Mouse (Mus musculus): Measurements from ENCODE around the gene Zfp277.

The Zfp277 gene

GRCm38 (mm10) chr12:40438049-40438448 lies 7.7 kb downstream of the Zfp277 start:
- no peak for DNase-seq

DNA sequence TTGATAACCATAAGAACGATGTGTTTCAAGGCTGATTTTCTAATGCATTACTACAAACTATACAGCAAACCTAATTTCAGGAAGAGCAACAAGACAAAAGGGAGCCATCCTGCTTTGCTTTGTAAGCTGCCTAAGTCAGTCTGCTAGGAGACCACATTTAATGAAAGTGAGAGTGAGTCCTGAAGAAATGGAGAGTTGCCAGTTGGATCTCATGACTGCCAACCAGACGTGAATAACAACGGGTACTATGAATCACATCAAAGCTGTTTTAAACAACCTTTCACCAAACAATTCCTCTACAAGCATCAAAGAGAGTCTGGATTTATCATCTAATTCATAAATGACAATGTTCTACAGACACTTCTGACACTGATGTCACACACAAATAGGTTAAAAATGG lies 11.6 kb downstream of the Zfp277 start:
- DNase-seq: no peak

GRCm38 (mm10) chr12:40431075-40431474 lies 14.6 kb downstream of the Zfp277 start:
- no peak for DNase-seq

GRCm38 (mm10) chr12:40429976-40430375 lies 15.7 kb downstream of the Zfp277 start:
- no peak for DNase-seq

- DNase-seq: peak in 1 of 2 experiments; percentile 6
Observed at GRCm38 (mm10) chr12:40427606-40428005, 18.1 kb downstream of the Zfp277 start.

DNA sequence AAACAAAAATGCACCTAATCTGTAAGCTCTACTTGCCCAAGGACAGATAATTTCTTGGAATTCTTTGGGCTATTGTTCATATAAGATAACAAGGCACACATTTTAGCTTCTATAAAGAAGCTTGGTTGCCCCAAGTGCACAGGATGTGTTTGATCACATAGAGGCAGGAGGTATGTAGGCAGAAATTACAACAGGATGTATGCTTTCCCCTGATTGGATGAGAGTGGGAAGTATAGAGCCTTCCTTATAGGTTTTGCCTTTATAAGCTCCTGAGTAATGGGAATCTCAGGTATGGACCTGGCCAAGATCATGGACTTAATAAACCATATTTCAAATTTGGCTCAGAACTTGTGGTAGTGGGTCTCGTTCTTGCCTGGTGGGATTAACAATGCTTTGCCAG lies 20.7 kb downstream of the Zfp277 start:
- no peak for DNase-seq

DNA sequence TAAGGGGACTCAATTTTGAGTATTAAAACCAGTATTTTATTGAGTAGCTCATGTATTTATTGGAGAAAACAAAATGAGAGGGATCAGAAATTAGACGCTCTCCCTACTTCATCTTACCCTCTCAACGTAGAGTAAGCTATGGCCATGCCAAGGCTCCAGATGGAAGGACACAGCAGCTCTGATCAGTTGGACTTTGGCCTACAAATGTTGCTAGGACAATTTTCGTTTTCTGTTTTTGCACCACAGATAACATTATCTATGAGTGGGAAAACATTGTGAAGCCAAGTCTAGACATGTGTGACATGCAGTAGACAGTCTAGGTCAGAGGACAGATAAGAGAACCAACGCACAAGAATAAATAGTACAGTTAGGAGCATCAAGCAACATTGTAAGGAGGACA lies 28.4 kb downstream of the Zfp277 start:
- DNase-seq: no peak

DNA sequence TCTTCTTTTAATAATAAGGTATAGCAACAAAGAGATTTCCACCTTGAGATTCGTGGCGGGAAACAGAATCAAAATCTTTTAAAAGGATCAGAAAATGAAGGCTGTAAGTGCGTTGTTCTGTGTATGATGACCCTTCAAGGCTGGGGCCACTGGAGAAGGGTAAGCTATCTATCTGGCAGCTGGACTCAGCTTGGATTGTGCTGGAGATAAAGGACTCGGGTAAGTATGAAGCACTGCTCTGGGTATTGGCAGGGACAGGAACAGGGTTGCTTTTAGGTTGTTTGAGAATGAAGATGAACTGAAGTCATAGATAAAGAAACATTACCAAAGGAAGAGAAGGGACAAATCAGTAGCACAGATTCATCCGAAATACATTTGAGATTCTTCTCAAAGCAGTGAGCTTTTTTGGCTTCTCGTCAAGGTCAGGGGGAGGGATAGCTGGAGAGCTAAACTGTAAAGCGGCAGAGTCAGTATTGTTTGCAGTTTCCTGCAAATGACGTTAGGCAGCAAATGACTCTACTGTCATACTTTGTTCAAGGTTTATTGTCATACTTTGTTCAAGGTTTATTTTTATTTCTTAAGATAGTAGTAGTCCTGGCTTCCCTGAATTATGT lies 30.3 kb downstream of the Zfp277 start:
- no peak for DNase-seq

DNA sequence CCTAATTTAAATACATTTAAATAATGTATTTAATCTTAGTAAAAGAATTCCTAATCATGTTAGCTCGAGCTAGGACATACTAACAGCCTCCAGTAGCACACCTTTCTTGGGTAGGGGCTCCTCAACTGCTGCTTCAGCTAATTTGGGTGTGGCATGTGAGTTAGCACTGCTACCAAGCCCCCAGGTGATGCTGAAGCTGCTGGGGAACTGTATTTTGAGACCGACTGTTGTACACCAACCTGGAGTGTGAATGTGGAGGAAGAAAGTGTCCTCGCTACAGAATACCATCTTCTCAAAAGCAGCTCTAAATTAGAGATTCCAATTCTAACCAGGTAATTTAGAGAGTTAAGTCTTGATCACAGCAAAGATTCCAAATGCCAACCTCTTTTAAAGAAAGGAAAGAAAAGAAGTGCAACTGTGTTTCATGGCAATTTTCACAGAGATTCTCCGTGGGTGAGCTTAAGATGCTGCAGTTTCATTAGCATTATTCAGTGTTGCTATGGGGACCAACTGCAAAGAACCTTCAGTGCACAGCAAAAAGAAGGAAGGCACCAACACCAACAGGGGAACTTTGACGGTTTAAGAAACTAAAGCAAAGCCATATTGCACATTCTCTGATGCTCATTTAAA lies 30.9 kb downstream of the Zfp277 start:
- DNase-seq: no peak

DNA sequence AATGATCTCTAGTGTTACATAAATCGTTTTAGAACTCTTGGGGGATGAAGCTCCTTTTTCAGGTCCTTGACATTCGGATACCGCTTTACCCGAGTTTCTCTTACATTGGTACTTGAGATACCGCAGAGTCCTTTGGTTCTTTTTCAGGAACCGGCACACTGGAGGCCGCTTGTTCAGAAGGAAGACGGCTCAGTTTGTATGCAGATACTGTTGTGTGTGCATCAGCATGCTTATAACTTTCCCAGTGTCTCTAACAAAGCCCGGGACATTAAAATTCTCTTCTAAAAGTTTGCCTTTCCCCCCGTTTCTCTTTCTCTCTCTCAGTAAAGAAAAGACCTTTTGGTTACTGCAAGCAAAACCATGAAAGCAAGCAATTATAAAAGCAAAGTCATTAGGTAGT lies 45.9 kb downstream of the Zfp277 start:
- DNase-seq: no peak

- DNase-seq: no peak
Observed at GRCm38 (mm10) chr12:40399386-40399785, 46.3 kb downstream of the Zfp277 start.

- DNase-seq: no peak
Observed at GRCm38 (mm10) chr12:40398916-40399315, 46.8 kb downstream of the Zfp277 start.

GRCm38 (mm10) chr12:40392869-40393268 lies 52.8 kb downstream of the Zfp277 start:
- no peak for DNase-seq

DNA sequence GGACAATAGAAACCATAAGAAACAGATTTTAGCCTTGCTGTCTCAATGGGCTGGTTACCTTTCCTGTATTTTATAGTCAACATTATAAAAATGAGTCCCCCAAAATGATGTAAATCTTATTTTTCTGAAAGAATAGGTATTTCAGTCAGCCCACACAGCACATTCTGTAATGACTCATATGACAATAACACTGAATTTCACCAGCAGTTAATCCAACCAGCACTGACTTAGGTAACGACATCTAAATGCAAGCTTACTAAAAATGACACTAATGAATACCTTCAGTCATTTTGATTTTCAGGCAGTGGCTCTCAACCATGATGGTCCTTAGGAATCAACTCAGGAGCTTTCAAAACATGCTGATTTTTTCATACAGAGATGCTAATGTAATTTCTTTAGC lies 54.4 kb downstream of the Zfp277 start:
- DNase-seq: no peak

DNA sequence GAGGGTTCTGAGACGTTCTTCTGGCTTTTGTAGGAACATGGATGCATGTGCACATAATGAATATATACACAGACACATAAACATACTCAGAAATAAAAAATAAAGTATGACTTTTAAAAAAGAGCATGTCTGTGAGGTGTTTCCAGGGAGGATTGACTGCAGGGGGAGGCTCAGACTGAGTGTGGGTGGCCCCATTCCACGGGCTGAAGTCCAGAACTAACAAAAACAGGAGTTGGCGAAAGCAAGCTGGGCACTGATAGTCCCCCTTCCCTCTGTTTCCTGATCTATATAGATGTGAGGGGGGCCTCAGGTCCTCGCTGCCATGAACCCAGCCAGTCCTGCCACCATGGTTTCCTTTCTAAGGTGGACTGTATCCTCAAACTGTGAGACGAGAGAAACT lies 57.9 kb downstream of the Zfp277 start:
- DNase-seq: no peak

- no peak for DNase-seq
Observed at GRCm38 (mm10) chr12:40385301-40385700, 60.4 kb downstream of the Zfp277 start.

DNA sequence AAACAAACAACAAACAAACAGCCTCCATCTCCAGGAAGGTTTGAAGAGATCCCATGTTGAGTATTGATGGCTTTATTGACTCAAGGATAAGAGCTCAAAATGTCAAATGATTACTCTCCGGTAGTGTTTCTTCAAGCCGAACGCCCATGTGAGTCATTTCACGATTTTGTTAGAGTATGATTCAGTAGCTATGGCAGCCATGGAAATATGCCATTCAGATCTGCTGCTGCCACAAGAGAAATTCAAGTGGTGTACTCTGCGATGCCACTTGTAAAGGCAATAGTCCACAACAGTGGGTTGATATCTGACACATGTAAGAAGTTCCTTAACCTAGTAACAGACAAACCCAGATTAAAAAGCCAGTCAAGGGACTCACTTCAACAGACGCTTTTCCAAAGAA lies 62.0 kb downstream of the Zfp277 start:
- DNase-seq: no peak

DNA sequence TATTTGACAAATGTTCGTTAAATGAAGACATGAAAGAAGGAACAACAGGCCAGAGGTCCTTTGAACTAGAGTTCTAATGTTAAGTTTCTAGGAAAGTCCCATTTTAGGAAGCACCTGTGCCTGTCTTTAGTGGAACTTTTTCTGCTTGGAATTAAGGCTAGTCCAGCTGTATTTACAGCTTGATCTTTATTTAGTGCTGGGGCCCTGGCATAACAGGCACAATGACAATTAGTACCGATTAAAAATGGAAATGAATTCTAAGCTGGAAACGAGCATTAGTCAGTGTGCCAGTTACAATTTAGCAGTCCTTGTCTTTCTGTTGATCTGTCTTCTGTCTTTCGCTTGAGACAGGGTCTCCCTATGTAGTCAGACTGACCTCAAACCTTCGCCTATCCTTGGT lies 63.2 kb downstream of the Zfp277 start:
- no peak for DNase-seq

GRCm38 (mm10) chr12:40381824-40382223 lies 63.9 kb downstream of the Zfp277 start:
- DNase-seq: no peak

- DNase-seq: no peak
Observed at GRCm38 (mm10) chr12:40381173-40381801, 64.4 kb downstream of the Zfp277 start.

GRCm38 (mm10) chr12:40379538-40379923 lies 66.2 kb downstream of the Zfp277 start:
- DNase-seq: no peak

- DNase-seq: no peak
Observed at GRCm38 (mm10) chr12:40378621-40379537, 66.8 kb downstream of the Zfp277 start.

GRCm38 (mm10) chr12:40351879-40352278 lies 93.8 kb downstream of the Zfp277 start:
- no peak for DNase-seq

Measured in thymus, postnatal 36 days (tissue).